Mouse (Mus musculus) liver, adult 2 months (tissue): ENCODE results near the gene Lrrc37a.
"Not testable (repeated sequence)": the region's sequence is repeated elsewhere in the genome, so short reads cannot be mapped to it uniquely, and the experiment has no call there.

Experiments used
- CTCF ChIP-seq: fragments of 200-500 bp; IDR thresholded peaks from 2 replicates; pipeline ENCODE4 v1.5.1; 2011; ENCODE audit warnings: low read depth, low read length, control low read depth
- POLR2A ChIP-seq: fragments of 200-500 bp; IDR thresholded peaks from 2 replicates; pipeline ENCODE4 v1.6.1; 2011; ENCODE audit warnings: low read length, control low read depth; ENCODE audit not compliant: insufficient read depth; ENCODE audit errors: extremely low read depth

- TF ChIP-seq CTCF, POLR2A: not testable (repeated sequence)
These were observed 53.3 kb downstream of the Lrrc37a start for GRCm38 (mm10) chr11:103451105-103451504.
